Mouse (Mus musculus): ENCODE data around the gene Zcchc24. TPM values are rescaled to one million over a fixed set of nuclear protein-coding genes. Genes with fewer than 3 reads are reported as not detected.

The Zcchc24 gene
- polyA plus RNA-seq, 1 experiment = 86.2 TPM

DNA sequence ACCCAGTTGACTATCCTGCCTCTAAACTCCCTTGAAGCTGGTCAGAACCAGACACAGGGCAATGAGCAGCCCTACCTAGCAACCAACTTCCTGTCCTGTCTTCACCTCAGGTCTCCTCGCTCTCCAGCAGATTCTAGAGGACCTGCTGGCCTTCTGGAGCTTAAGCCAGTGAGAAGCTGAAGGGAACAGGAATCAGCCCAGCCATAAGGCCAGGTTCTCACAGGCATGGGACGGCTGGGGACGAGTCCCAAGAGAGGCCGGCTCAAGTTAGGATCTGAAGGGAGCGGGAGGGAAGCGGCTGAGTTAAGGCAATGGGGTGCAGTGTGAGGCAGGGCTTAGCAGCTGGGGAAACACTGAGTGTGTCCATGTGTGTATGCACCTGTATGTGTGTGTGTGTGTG lies 22.5 kb downstream of the Zcchc24 start:
- no peak overlapping the region for H3K4me3 ChIP-seq
- H3K4me2 ChIP-seq (ENCODE audit: low read depth) = no peak overlapping the region
- TF ChIP-seq POLR2AphosphoS2 (IDR thresholded peaks at IDR 0.05; ENCODE audit: insufficient read length, low read depth) (peak; percentile 59), CEBPB (IDR thresholded peaks at IDR 0.05; ENCODE audit: insufficient read depth, poor library complexity, severe bottlenecking) (no peak), POLR2A (IDR thresholded peaks at IDR 0.05; ENCODE audit: insufficient read length, low read depth) (peak; percentile 21), TCF3 (IDR thresholded peaks at IDR 0.05; ENCODE audit: insufficient read length, low read depth) (no peak), USF1 (IDR thresholded peaks at IDR 0.05; ENCODE audit: low read depth) (no peak), SRF (IDR thresholded peaks at IDR 0.05; ENCODE audit: control insufficient read depth, insufficient read length, low read depth) (no peak), REST (IDR thresholded peaks at IDR 0.05; ENCODE audit: insufficient read depth, insufficient read length) (no peak)
- H3ac ChIP-seq (ENCODE audit: control insufficient read depth, insufficient read length) = no peak overlapping the region
- no peaks in the 10 kb centered on the region for H3K27me3 ChIP-seq (ENCODE audit: control insufficient read depth, insufficient read depth, insufficient read length)
- peaks cover 51% of the 10 kb centered on the region for H3K79me2 ChIP-seq (ENCODE audit: control insufficient read depth, insufficient read depth)
- H3K36me3 ChIP-seq (ENCODE audit: control insufficient read depth, insufficient read depth) = peaks cover 37% of the 10 kb centered on the region

DNA sequence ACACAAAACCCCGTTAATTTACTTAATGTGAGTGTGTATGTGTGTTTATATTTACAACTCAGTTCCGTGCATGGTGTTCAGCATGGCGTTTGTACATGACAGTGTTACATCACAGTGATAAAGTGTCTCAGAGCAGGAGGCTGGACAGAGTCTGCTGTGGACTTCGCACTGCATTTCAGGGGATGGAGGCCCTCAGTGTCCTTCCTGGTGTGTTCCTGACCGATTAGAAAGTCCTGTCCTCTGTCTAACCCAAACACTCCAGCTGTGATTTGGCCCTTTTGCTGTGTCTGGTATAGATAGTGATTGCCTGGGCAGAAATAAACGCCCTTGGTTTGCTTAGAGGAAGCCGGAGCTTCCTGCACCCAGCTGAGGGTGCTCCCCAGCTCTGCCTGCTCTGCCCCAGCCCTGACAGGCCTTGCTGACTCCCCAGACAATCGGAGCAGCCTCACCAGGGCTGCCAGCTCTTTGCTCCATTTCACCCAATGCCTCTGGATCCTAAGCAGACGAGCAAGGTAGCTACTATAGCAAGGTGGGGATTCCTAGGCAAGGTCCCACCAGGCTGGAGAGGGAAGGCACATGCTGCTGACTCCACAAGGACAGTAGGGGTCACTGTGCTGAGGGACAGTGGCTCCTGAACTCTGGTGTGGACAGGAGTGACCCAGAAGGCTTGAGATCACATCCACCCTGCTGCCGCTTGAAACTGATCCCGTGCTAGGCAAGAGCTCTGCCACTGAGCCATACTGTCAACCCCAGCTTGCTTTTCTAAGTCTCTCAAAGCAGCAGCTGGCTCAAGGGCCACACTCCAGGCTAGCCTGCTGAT lies 23.3 kb downstream of the Zcchc24 start:
- Histone ChIP-seq H3K4me2 (ENCODE audit: low read depth) (no peak overlapping the region), H3K36me3 (ENCODE audit: control insufficient read depth, insufficient read depth) (peaks cover 39% of the 10 kb centered on the region), H3K4me3 (no peak overlapping the region), H3ac (ENCODE audit: control insufficient read depth, insufficient read length) (no peak overlapping the region), H3K79me2 (ENCODE audit: control insufficient read depth, insufficient read depth) (peaks cover 57% of the 10 kb centered on the region), H3K27me3 (ENCODE audit: control insufficient read depth, insufficient read depth, insufficient read length) (no peaks in the 10 kb centered on the region)
- TF ChIP-seq MAX (IDR thresholded peaks at IDR 0.05; ENCODE audit: low read depth) = no peak
- peak; percentile 41 for TF ChIP-seq POLR2AphosphoS2 (IDR thresholded peaks at IDR 0.05; ENCODE audit: insufficient read length, low read depth)
- TF ChIP-seq USF1 (IDR thresholded peaks at IDR 0.05; ENCODE audit: low read depth) = no peak
- no peak for TF ChIP-seq CEBPB (IDR thresholded peaks at IDR 0.05; ENCODE audit: insufficient read depth, poor library complexity, severe bottlenecking)
- TF ChIP-seq POLR2A (IDR thresholded peaks at IDR 0.05; ENCODE audit: insufficient read length, low read depth) = peak; percentile 26

DNA sequence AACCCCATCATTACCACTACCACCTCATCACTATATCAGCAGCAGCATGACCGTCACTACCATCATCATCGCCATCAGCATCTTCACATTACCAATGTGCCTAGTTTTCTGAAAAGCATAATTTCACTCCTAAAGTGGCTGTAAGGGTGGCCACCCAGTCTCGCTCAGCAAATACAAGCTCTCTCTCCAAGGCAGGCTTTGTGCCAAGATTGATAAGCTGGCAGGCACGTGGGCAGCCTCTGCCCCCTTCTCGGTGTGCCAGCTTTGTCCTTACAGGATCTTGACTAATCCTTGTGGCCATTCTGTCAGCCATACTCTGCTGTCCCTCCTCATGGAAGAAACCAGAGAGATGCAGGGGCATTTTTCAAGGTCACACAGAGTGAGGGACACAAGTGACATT lies 25.9 kb downstream of the Zcchc24 start:
- peaks cover 40% of the 10 kb centered on the region for H3K36me3 ChIP-seq (ENCODE audit: control insufficient read depth, insufficient read depth)
- peaks cover 55% of the 10 kb centered on the region for H3K79me2 ChIP-seq (ENCODE audit: control insufficient read depth, insufficient read depth)
- no peak overlapping the region for H3ac ChIP-seq (ENCODE audit: control insufficient read depth, insufficient read length)
- H3K4me2 ChIP-seq (ENCODE audit: low read depth) = no peak overlapping the region
- no peaks in the 10 kb centered on the region for H3K27me3 ChIP-seq (ENCODE audit: control insufficient read depth, insufficient read depth, insufficient read length)
- no peak for TF ChIP-seq TCF12 (IDR thresholded peaks at IDR 0.05; ENCODE audit: insufficient read depth, poor library complexity, severe bottlenecking)
- no peak for TF ChIP-seq POLR2A (IDR thresholded peaks at IDR 0.05; ENCODE audit: insufficient read length, low read depth)
- no peak overlapping the region for H3K4me3 ChIP-seq

DNA sequence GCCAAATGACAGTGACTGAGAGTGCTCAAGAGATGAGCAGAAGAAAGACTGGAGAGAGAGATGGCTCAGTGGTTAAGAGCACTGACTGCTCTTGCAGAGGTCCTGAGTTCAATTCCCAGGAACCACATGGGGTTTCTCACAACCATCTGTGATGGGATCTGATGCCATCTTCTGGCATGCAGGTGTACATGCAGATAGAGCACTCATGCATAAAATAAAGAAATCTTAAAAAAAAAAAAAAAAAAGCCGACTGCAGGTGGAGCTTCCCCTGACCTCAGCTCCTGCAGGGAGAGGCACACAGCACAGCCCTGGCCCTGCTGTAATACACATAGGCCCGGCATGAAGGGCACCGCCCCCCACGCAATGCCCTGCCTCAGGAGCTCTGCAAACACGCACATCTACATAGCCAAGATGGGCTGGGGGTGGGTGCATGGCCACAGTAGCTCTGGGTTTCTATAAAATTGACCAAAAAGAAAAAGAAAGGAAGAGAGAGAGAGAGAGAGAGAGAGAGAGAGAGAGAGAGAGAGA lies 26.9 kb downstream of the Zcchc24 start:
- Histone ChIP-seq H3ac (ENCODE audit: control insufficient read depth, insufficient read length) (no peak overlapping the region), H3K4me3 (no peak overlapping the region), H3K79me2 (ENCODE audit: control insufficient read depth, insufficient read depth) (peaks cover 45% of the 10 kb centered on the region), H3K36me3 (ENCODE audit: control insufficient read depth, insufficient read depth) (peaks cover 40% of the 10 kb centered on the region), H3K27me3 (ENCODE audit: control insufficient read depth, insufficient read depth, insufficient read length) (no peaks in the 10 kb centered on the region), H3K4me2 (ENCODE audit: low read depth) (no peak overlapping the region)
- TF ChIP-seq MYOD1 (IDR thresholded peaks at IDR 0.05; ENCODE audit: control insufficient read depth in 1 of 3, insufficient read length in 2 of 3, low read depth in 2 of 3) (no peak), USF1 (IDR thresholded peaks at IDR 0.05; ENCODE audit: low read depth) (no peak), MAX (IDR thresholded peaks at IDR 0.05; ENCODE audit: low read depth) (no peak), TCF3 (IDR thresholded peaks at IDR 0.05; ENCODE audit: insufficient read length, low read depth) (no peak), TCF12 (IDR thresholded peaks at IDR 0.05; ENCODE audit: insufficient read depth, poor library complexity, severe bottlenecking) (no peak), SRF (IDR thresholded peaks at IDR 0.05; ENCODE audit: control insufficient read depth, insufficient read length, low read depth) (no peak), POLR2AphosphoS2 (IDR thresholded peaks at IDR 0.05; ENCODE audit: insufficient read length, low read depth) (peak; percentile 72), MYOG (IDR thresholded peaks at IDR 0.05; ENCODE audit: control insufficient read depth in 1 of 3, insufficient read depth in 1 of 3, insufficient read length in 2 of 3, low read depth in 2 of 3) (no peak), E2F4 (IDR thresholded peaks at IDR 0.05; ENCODE audit: insufficient read depth) (no peak)

DNA sequence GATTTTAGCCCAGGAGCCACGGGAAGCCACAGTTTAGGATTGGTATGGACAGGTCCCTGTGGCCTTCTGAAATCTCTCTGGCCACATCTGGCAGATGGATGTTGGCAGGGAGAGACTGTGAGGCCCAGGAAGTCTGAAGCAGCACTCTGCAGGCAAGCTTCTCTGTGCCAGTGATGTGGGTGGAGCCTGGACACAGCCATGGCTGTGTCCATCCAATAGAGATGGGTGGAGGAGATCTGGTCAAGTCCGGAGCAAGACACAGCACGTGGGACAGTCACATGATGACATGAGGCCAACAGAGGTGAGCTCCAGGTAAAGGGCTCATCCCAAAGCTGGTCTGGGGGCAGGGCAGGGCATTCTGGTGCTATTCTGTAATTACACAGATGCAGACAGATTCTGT lies 27.6 kb downstream of the Zcchc24 start:
- Histone ChIP-seq H3K4me3 (no peak overlapping the region), H3K79me2 (ENCODE audit: control insufficient read depth, insufficient read depth) (peaks cover 38% of the 10 kb centered on the region), H3K4me2 (ENCODE audit: low read depth) (no peak overlapping the region), H3K36me3 (ENCODE audit: control insufficient read depth, insufficient read depth) (peaks cover 34% of the 10 kb centered on the region), H3ac (ENCODE audit: control insufficient read depth, insufficient read length) (no peak overlapping the region), H3K27me3 (ENCODE audit: control insufficient read depth, insufficient read depth, insufficient read length) (no peaks in the 10 kb centered on the region)
- no peak for TF ChIP-seq TCF12 (IDR thresholded peaks at IDR 0.05; ENCODE audit: insufficient read depth, poor library complexity, severe bottlenecking)
- peak; percentile 21 for TF ChIP-seq POLR2A (IDR thresholded peaks at IDR 0.05; ENCODE audit: insufficient read length, low read depth)
